Mouse (Mus musculus): Measurements from ENCODE around the gene Pbx1.
A peak's percentile ranks its signal among the peaks of the same experiment; 100 is the strongest.

DNA sequence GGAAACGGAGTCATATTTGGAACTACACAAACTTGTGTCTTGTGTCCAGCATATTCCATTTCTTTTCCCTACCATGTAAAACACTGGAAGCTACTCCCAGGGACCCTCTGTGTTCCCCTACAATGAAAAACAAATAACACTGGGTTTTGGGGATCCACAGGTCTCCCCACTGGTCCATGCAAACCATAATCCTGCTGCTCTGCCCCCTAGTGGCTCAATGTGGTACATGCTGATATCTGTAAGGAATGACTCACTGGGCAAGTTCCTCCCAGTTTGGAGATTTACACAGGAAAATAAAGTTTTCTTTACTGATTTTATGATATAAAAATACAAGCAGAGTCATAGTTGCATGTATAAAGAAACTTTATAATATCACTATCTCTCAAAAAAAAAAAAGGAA is 109.2 kb downstream of the Pbx1 start:
- TF ChIP-seq CTCF (IDR thresholded peaks at IDR 0.05; ENCODE audit: low read depth, low read length), result peak; percentile 47; the same call in 1 of the 2 replicates
- TF ChIP-seq POLR2A (IDR thresholded peaks at IDR 0.05; ENCODE audit: extremely low read depth, insufficient read depth, low read length), result no peak
